22 mouse cellular contexts compared by ENCODE assay signal in genomic region chr13:63350076-63350475, GRCm38 (mm10).
DNase-seq lines count a peak whose midpoint lies in the region; ATAC-seq lines count a peak whose summit lies in the region.
"Had no signal": no experiment of that assay in that cellular context is flagged by ENCODE, and none has a peak within 500 bp of the region (broad histone marks: within the 10 kb centered on the region; RNA-seq: fewer than 3 reads in every experiment).

No protein-coding gene starts in this region.

- no peak for ATAC-seq in heart, embryonic 11.5 days (replicated peaks; ENCODE audit: insufficient number of reproducible peaks, low FRiP score, low TSS enrichment)
- ATAC-seq in limb, embryonic 13.5 days (ENCODE audit: low FRiP score, low read depth) = no peak
- no peak for ATAC-seq in midbrain, embryonic 11.5 days (ENCODE audit: low FRiP score)
- ATAC-seq: activated CD4-positive, CD25-positive, alpha-beta regulatory T cell, adult 4 months; CD4-positive, CD25-positive, alpha-beta regulatory T cell, adult 4 months; Patski had no signal

- H3K4me1 ChIP-seq in heart, embryonic 10.5 days = no peaks in the 10 kb centered on the region
- H3K4me1 ChIP-seq in heart, embryonic 11.5 days (ENCODE audit: control insufficient read depth, insufficient read depth, low read length) = no peaks in the 10 kb centered on the region
- peaks cover 6% of the 10 kb centered on the region for H3K4me1 ChIP-seq in limb, embryonic 13.5 days
- no peaks in the 10 kb centered on the region; the same call in 1 of the 2 replicates for H3K4me1 ChIP-seq in limb, embryonic 10.5 days
- H3K4me1 ChIP-seq in midbrain, embryonic 11.5 days (ENCODE audit: control insufficient read depth, insufficient read depth, low read length) = no peaks in the 10 kb centered on the region
- H3K4me1 ChIP-seq in midbrain, embryonic 10.5 days = no peaks in the 10 kb centered on the region

- 87% methylated on average over 4 of the region's 4 CpGs for WGBS in heart, embryonic 10.5 days
- WGBS in heart, embryonic 11.5 days (ENCODE audit: insufficient replicate concordance) = 87% methylated on average over 4 of the region's 4 CpGs
- 91% methylated on average over 4 of the region's 4 CpGs for WGBS in limb, embryonic 13.5 days
- 96% methylated on average over 4 of the region's 4 CpGs for WGBS in limb, embryonic 10.5 days
- WGBS in midbrain, embryonic 11.5 days = 93% methylated on average over 4 of the region's 4 CpGs
- WGBS in midbrain, embryonic 10.5 days = 95% methylated on average over 4 of the region's 4 CpGs

- no peak overlapping the region for H3K9ac ChIP-seq in heart, embryonic 11.5 days (ENCODE audit: low read depth, low read length)
- no peak overlapping the region for H3K9ac ChIP-seq in limb, embryonic 13.5 days
- H3K9ac ChIP-seq in midbrain, embryonic 11.5 days (ENCODE audit: low read length) = no peak overlapping the region

- DNase-seq in heart, adult 11 months = peak; percentile 54
- no peak for DNase-seq in heart, adult 9 months (ENCODE audit: low spot score in 2 of 2)
- peak; percentile 38 for DNase-seq in heart, embryonic 10.5 days (ENCODE audit: low spot score)
- DNase-seq in limb, embryonic 10.5 days (ENCODE audit: low spot score) = no peak
- peak; percentile 67 for DNase-seq in midbrain, embryonic 11.5 days (ENCODE audit: low spot score, missing footprints)
- no peak for DNase-seq in midbrain, embryonic 10.5 days (ENCODE audit: low spot score)
- DNase-seq: adrenal gland, adult 2 months; adrenal gland, adult 8-10 months; adrenal gland, postnatal 10 days; adrenal gland, postnatal 14 days; adrenal gland, postnatal 25 days; adrenal gland, postnatal 36 days; B cell, adult 2 months; cerebellum, adult 11 months; cerebellum, adult 11-12 months had no signal

- no peak overlapping the region for H3K4me3 ChIP-seq in heart, embryonic 10.5 days
- no peak overlapping the region for H3K4me3 ChIP-seq in heart, embryonic 11.5 days (ENCODE audit: low read depth, low read length)
- H3K4me3 ChIP-seq in limb, embryonic 13.5 days = no peak overlapping the region
- no peak overlapping the region for H3K4me3 ChIP-seq in limb, embryonic 10.5 days
- no peak overlapping the region for H3K4me3 ChIP-seq in midbrain, embryonic 11.5 days (ENCODE audit: low read depth, low read length)
- no peak overlapping the region for H3K4me3 ChIP-seq in midbrain, embryonic 10.5 days

- no peak overlapping the region for H3K27ac ChIP-seq in heart, embryonic 10.5 days
- no peak overlapping the region for H3K27ac ChIP-seq in heart, embryonic 11.5 days (ENCODE audit: low read depth, low read length)
- 0 out of 2 replicates have a peak overlapping the region, but pooled peaks have one; percentile 11 for H3K27ac ChIP-seq in limb, embryonic 13.5 days
- no peak overlapping the region for H3K27ac ChIP-seq in limb, embryonic 10.5 days
- no peak overlapping the region for H3K27ac ChIP-seq in midbrain, embryonic 11.5 days (ENCODE audit: low read depth, low read length)
- H3K27ac ChIP-seq in midbrain, embryonic 10.5 days (replicated peaks) = no peak overlapping the region

- no peaks in the 10 kb centered on the region for H3K27me3 ChIP-seq in heart, embryonic 10.5 days (ENCODE audit: insufficient read depth, poor library complexity, severe bottlenecking)
- no peaks in the 10 kb centered on the region for H3K27me3 ChIP-seq in heart, embryonic 11.5 days (ENCODE audit: control insufficient read depth, insufficient read depth, low read length)
- H3K27me3 ChIP-seq in limb, embryonic 13.5 days = no peaks in the 10 kb centered on the region
- no peaks in the 10 kb centered on the region for H3K27me3 ChIP-seq in limb, embryonic 10.5 days (ENCODE audit: low read depth, poor library complexity, severe bottlenecking)
- H3K27me3 ChIP-seq in midbrain, embryonic 11.5 days (ENCODE audit: control insufficient read depth, insufficient read depth, low read length) = no peaks in the 10 kb centered on the region
- H3K27me3 ChIP-seq in midbrain, embryonic 10.5 days (ENCODE audit: low read depth, poor library complexity, severe bottlenecking) = no peaks in the 10 kb centered on the region
- H3K27me3 ChIP-seq: CH12.LX, Patski had no signal

- H3K9me3 ChIP-seq in heart, embryonic 10.5 days = no peaks in the 10 kb centered on the region
- no peaks in the 10 kb centered on the region for H3K9me3 ChIP-seq in heart, embryonic 11.5 days (replicated peaks; ENCODE audit: control insufficient read depth, low read length)
- H3K9me3 ChIP-seq in limb, embryonic 13.5 days = no peaks in the 10 kb centered on the region
- H3K9me3 ChIP-seq in limb, embryonic 10.5 days (replicated peaks) = no peaks in the 10 kb centered on the region
- no peaks in the 10 kb centered on the region for H3K9me3 ChIP-seq in midbrain, embryonic 11.5 days (ENCODE audit: control insufficient read depth, low read length)
- H3K9me3 ChIP-seq in midbrain, embryonic 10.5 days (replicated peaks) = no peaks in the 10 kb centered on the region
- H3K9me3 ChIP-seq: G1E had no signal

- H3K4me2 ChIP-seq in heart, embryonic 11.5 days = no peak overlapping the region
- H3K4me2 ChIP-seq in limb, embryonic 13.5 days (replicated peaks) = no peak overlapping the region
- H3K4me2 ChIP-seq in midbrain, embryonic 11.5 days = no peak overlapping the region

- no peaks in the 10 kb centered on the region for H3K36me3 ChIP-seq in heart, embryonic 10.5 days
- no peaks in the 10 kb centered on the region for H3K36me3 ChIP-seq in heart, embryonic 11.5 days (ENCODE audit: control insufficient read depth, insufficient read depth, low read length)
- H3K36me3 ChIP-seq in limb, embryonic 13.5 days = no peaks in the 10 kb centered on the region
- no peaks in the 10 kb centered on the region; the same call in 1 of the 2 replicates for H3K36me3 ChIP-seq in limb, embryonic 10.5 days
- H3K36me3 ChIP-seq in midbrain, embryonic 11.5 days (ENCODE audit: control insufficient read depth, insufficient read depth, low read length) = no peaks in the 10 kb centered on the region
- H3K36me3 ChIP-seq in midbrain, embryonic 10.5 days = no peaks in the 10 kb centered on the region

Comparison
In these comparisons a context has a peak if more than half of its experiments do, and no peak if none do; other contexts are left out.
1. DNase-seq: peak in heart, adult 11 months (single experiment), heart, embryonic 10.5 days (single experiment) and midbrain, embryonic 11.5 days (single experiment); none in heart, adult 9 months (0 of 2), limb, embryonic 10.5 days (single experiment) and midbrain, embryonic 10.5 days (single experiment).